Mouse (Mus musculus) E14TG2a.4 (cell line): ENCODE results near the gene Ubald2.
"Not testable (repeated sequence)": the region's sequence is repeated elsewhere in the genome, so short reads cannot be mapped to it uniquely, and the experiment has no call there.

Source experiments
- H3K27me3 ChIP-seq: 2 replicates; pipeline ENCODE4 v1.6.1; 2014; ENCODE audit warnings: low read length, control low read depth; ENCODE audit not compliant: insufficient read depth
- H3K36me3 ChIP-seq: 2 replicates; pipeline ENCODE4 v1.6.1; 2014; ENCODE audit warnings: low read length, control low read depth; ENCODE audit not compliant: insufficient read depth
- H3K4me1 ChIP-seq: replicated peaks from 2 replicates; pipeline ENCODE4 v1.6.1; 2014; ENCODE audit warnings: low read depth, low read length, control low read depth
- H3K4me3 ChIP-seq: replicated peaks from 2 replicates; pipeline ENCODE4 v1.5.1; 2014; ENCODE audit warnings: mild to moderate bottlenecking, low read length
- H3K9me3 ChIP-seq: 2 replicates; pipeline ENCODE4 v1.6.1; 2014; ENCODE audit warnings: low read length, control low read depth
- CTCF ChIP-seq: conservative IDR thresholded peaks from 2 replicates; pipeline ENCODE4 v1.5.1; 2014; ENCODE audit warnings: low read length
- NANOG ChIP-seq: IDR thresholded peaks from 2 replicates; pipeline ENCODE4 v1.6.1; 2014; ENCODE audit warnings: borderline replicate concordance, low read length, mixed read lengths
- POU5F1 ChIP-seq: IDR thresholded peaks from 2 replicates; pipeline ENCODE4 v1.6.1; 2014; ENCODE audit warnings: low read length, borderline replicate concordance

Gene Ubald2

DNA sequence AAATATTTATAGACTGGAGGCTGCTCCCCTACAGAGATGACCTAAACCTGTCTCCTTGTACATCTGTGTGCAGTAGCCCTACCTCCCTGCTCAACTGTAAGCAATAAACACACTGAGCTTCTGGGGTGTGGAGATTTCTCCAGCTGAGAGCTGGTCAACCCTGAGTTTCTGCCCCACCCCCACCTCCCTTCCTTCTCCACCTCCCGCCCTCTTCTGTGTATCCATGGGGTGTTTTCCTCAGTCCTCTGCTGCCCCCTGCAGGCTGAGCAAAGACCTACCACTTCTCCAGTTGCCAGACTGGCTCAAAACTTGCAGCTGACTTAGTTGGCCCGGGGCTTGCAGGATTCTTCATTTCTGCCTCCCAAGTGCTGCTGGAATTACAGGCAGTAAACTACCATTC, 29.9 kb downstream of the Ubald2 start:
- Histone ChIP-seq H3K9me3 (no peaks in the 10 kb centered on the region), H3K4me1 (peaks cover 35% of the 10 kb centered on the region), H3K36me3 (no peaks in the 10 kb centered on the region), H3K4me3 (no peak overlapping the region), H3K27me3 (no peaks in the 10 kb centered on the region)
- TF ChIP-seq CTCF: peak; percentile 57
- no peak for TF ChIP-seq NANOG
- no peak for TF ChIP-seq POU5F1

DNA sequence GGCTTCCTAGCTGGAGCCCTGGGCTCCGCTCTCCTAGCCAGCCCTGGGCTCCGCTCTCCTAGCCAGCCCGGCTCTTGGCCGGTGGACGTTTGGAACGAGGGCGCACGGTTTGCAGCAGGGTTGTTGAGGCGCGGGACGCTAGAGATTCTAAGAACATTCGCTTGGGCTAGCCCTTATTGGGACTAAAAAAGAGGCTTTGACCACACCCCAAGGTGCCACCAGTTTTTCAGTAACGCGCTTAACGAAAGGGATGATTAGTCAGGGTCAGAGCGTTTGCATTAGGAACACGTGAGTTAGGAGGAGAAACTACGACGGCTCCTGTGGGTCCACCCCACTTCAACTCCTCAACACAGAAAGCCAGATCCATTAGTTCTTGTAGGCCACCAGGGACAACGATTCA, 32.2 kb downstream of the Ubald2 start, which contains the start of gene Qrich2:
Qrich2 (minus strand) TSS at position 101 of the 400 bp plus-strand sequence.
- no peaks in the 10 kb centered on the region for H3K27me3 ChIP-seq
- H3K4me1 ChIP-seq: peaks cover 34% of the 10 kb centered on the region
- peaks cover 16% of the 10 kb centered on the region for H3K36me3 ChIP-seq
- H3K4me3 ChIP-seq: 0 out of 2 replicates have a peak within 1 kb of the TSS, but pooled peaks have one; percentile 26
- no peaks in the 10 kb centered on the region for H3K9me3 ChIP-seq
- TF ChIP-seq CTCF (no peak), NANOG (no peak), POU5F1 (no peak)

GRCm38 (mm10) chr11:116468338-116468737, 34.4 kb downstream of the Ubald2 start:
- not testable (repeated sequence) for H3K27me3 ChIP-seq, H3K9me3 ChIP-seq, H3K4me3 ChIP-seq
- peaks cover 38% of the 10 kb centered on the region for H3K36me3 ChIP-seq
- H3K4me1 ChIP-seq: peaks cover 48% of the 10 kb centered on the region

DNA sequence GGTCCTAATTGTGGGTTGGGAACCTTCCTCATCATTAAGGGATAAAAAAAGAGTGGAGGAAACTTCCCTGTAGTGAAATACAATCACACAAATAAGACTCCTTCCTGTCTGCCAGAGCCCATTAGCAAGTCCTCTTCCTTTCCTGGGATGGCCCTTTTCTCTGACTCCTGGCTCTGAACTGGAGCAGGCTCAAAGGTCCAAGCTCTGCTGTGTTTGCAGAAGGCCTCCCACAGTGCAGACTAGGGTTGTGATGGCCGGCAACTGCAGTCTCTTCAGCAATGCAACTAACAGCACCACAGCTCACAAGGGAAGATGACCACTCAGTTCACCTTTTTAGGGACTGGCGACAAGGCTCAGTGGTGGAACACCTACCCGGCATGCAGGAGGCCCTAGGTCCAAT, 36.4 kb downstream of the Ubald2 start:
- Histone ChIP-seq H3K36me3 (peaks cover 58% of the 10 kb centered on the region), H3K4me1 (peaks cover 50% of the 10 kb centered on the region), H3K9me3 (no peaks in the 10 kb centered on the region), H3K27me3 (no peaks in the 10 kb centered on the region), H3K4me3 (no peak overlapping the region)
- no peak for TF ChIP-seq CTCF
- no peak for TF ChIP-seq NANOG
- no peak for TF ChIP-seq POU5F1

GRCm38 (mm10) chr11:116470896-116471295, 37.0 kb downstream of the Ubald2 start:
- Histone ChIP-seq H3K36me3 (peaks cover 64% of the 10 kb centered on the region), H3K9me3 (no peaks in the 10 kb centered on the region), H3K27me3 (no peaks in the 10 kb centered on the region), H3K4me3 (no peak overlapping the region), H3K4me1 (peaks cover 51% of the 10 kb centered on the region)
- TF ChIP-seq POU5F1 (no peak), CTCF (no peak), NANOG (no peak)

DNA sequence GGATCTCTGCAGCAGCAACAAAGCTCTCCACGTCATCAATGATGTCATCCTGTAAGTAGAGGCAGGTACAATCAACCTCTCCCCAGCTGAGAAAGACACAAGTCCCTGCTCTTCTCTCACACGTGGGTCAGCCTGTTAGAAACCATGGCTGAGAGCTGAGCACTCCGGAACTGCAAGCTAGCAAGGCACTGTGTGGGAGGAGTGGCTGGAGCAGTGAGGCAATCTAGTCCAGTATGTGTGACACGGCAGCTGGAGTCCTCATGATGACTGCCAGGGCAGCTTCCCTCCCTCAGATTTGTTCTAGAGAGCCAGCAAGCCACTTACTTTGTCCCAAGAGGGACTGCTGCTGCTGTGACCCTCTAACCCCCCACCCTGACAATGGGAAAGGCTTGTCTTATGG, 38.4 kb downstream of the Ubald2 start:
- no peak overlapping the region for H3K4me3 ChIP-seq

DNA sequence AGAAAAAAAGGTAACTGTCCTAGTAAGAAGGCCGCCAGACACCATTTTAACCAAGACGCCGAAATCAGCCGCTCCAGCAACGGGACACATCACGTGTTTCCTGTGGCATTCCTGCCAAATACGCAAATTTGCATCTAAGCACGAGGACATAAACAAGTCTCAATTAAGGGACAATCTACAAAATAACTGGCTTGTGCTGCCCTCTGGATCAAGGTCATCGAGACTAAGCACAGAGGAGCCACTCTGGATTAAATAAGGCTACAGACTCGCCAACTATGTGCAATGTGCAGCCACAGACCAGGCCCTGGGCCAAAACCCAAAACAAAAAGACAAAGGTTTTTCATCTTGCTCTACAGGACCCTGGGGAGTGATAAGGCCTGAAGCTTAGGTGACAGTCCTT, 42.1 kb downstream of the Ubald2 start:
- Histone ChIP-seq H3K4me1 (peaks cover 71% of the 10 kb centered on the region), H3K27me3 (no peaks in the 10 kb centered on the region), H3K36me3 (peaks cover 100% of the 10 kb centered on the region), H3K4me3 (no peak overlapping the region), H3K9me3 (no peaks in the 10 kb centered on the region)
- no peak for TF ChIP-seq CTCF
- no peak for TF ChIP-seq POU5F1
- TF ChIP-seq NANOG: no peak

More for the DNA sequence above, 38.4 kb downstream of the Ubald2 start:
- peaks cover 59% of the 10 kb centered on the region for H3K4me1 ChIP-seq
- H3K9me3 ChIP-seq: no peaks in the 10 kb centered on the region
- peaks cover 78% of the 10 kb centered on the region for H3K36me3 ChIP-seq
- no peak for TF ChIP-seq CTCF
- TF ChIP-seq NANOG: no peak
- TF ChIP-seq POU5F1: no peak
- H3K27me3 ChIP-seq: no peaks in the 10 kb centered on the region

DNA sequence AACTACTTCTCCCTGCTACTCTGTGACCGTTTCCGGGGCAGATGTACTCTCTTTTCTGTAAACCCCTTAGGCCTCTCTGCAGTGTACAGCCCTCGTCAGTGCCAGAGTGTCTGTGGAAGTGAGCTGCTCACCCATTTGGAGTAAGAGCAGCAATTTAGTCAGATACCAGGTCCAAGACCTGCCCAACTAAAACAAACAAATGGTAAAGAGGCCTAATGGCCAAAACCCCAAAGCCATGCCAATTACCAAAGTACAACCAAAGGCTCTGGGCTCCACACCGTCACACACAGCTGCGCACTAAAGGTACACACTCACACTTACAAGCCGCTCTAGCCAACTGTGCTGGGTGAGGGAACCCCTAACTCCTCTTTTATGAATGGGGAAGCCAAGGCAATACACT, 42.8 kb downstream of the Ubald2 start:
- TF ChIP-seq NANOG: no peak
- no peak for TF ChIP-seq POU5F1
- no peak for TF ChIP-seq CTCF
- Histone ChIP-seq H3K27me3 (no peaks in the 10 kb centered on the region), H3K4me3 (no peak overlapping the region), H3K4me1 (peaks cover 74% of the 10 kb centered on the region), H3K9me3 (no peaks in the 10 kb centered on the region), H3K36me3 (peaks cover 100% of the 10 kb centered on the region)

DNA sequence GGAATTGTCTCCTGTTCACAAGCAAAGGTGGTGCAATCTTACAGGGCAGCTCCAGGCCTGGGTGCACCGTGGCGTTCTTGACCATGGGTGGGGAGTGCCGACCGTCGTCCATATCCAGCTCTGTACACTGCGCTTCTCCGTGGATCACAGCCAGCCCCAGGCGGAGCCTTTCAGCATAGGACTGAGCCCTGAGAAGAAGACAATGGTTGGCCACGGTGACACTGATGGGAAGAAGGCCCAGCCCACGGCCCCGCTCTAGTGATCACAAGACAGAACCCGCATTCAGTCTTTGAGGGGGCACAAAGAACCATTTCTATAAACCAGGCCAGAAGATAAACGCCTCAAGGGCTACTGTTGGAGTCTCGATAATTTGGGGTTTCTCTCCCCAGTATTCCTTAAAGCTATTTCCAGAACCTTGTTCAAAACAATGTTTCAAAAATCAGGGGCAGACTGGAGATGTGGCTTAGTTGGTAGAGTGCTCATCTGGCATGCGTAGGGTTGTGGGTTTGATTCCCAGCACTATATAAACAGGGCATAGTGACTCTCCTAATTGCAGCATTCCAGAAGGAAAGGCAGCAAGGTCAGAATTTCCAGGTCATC, 43.4 kb downstream of the Ubald2 start:
- H3K4me3 ChIP-seq: no peak overlapping the region
- H3K27me3 ChIP-seq: no peaks in the 10 kb centered on the region
- no peaks in the 10 kb centered on the region for H3K9me3 ChIP-seq

More for the DNA sequence above, 43.4 kb downstream of the Ubald2 start:
- H3K4me1 ChIP-seq: peaks cover 75% of the 10 kb centered on the region
- TF ChIP-seq CTCF (no peak), POU5F1 (no peak), NANOG (no peak)
- peaks cover 100% of the 10 kb centered on the region for H3K36me3 ChIP-seq
